Mouse (Mus musculus): ENCODE results near the gene Prr7.
A peak's percentile ranks its signal among the peaks of the same experiment; 100 is the strongest.
"Not testable (repeated sequence)": the region's sequence is repeated elsewhere in the genome, so short reads cannot be mapped to it uniquely, and the experiment has no call there.

The Prr7 gene

DNA sequence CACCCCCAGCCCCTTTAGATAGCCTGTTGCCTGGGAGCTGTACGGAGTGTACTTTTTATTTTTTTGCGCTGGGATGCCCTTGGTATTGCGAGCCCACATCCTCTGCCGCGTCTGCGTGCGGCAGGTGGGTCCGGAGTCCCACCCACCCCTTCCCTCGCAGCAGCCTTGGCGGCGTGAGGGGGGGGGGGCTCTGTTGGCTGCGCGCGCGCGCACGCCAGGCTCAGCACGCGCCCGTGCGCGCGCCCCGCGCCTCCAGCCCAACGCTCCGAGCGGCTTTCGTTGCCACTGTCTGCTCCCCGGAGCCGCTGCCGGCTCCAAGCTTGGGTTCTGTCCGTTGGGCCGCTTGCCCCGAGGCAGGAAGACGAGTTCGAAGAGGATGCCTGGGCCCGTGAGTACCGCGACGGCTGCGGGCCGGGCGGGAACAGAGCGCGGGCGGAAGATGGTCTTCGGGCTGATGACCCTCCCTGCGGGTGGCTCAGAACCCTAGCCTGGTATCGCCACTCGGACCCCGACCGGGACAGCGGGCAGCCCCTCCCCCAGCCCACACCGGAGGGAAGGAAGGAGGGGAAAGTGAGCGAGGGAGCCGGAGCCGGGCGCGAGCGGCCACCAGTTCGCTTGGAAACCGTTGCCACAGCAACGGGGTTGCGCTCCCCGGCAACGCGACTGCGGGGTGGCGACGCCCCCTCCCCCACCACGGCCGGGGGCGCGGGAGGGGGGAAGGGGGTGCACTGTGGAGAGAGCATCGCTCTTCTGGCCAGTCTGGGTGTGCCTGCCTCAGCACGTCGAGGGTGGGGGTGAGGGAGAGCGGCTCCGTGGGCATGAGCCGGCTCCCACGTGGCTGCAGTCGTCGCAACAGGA is at the start of gene Prr7:
TSS of gene Prr7 (plus strand) at position 241 of the 858 bp plus-strand sequence.
- peak; percentile 49 for DNase-seq

DNA sequence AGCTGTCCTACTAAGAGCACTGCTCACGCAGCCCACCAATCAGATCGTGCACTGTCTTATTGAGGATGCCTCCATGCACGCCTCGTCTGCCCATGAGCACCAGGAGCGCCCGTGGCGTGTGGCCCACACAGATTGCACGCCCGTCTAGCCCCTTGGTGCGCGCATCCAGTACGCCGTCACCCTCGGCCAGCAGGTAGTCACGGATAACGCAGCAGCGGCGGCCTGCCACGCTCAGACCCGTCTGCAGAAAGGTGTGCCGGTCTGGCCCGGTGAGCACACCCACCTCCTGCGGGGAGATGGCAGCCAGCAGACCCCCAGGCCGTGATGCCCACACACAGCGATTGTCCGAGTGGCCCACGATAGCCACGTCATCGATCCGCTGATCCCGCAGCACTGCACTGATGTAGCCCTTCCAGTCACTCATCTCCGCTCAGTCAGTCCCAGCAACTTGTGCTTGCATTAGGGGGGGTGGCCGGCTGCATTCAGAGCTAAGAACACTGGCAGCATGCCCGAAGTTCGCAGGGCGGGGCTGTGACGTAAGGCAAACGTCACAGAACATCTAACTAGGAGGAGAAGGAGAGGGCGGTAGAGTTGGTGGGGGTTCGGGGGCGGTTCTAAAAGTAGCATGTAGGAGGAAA is 49.2 kb upstream of the Prr7 start, which contains the start of gene Pfn3:
TSS of gene Pfn3 (minus strand) at position 490 of the 638 bp plus-strand sequence.
- DNase-seq = peak; percentile 77

DNA sequence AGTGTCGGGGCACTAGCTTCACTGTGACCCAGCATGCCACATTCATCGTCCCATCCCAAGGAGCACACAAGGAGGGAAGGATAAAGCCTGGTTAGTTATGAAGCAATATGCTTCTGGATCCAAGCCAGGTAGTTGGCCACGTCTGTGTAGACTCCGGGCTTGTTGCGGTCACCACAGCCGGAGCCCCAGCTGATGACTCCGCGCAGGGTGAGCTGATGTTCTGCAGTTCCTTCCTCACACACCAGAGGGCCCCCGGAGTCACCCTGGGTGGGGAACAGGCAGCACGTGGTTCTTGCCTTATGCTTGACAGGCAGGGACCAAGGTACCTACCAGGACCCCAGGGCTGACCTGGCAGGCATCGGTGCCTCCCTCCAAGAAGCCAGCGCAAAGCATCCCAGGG is 46.1 kb upstream of the Prr7 start:
- peak; percentile 94 for DNase-seq

DNA sequence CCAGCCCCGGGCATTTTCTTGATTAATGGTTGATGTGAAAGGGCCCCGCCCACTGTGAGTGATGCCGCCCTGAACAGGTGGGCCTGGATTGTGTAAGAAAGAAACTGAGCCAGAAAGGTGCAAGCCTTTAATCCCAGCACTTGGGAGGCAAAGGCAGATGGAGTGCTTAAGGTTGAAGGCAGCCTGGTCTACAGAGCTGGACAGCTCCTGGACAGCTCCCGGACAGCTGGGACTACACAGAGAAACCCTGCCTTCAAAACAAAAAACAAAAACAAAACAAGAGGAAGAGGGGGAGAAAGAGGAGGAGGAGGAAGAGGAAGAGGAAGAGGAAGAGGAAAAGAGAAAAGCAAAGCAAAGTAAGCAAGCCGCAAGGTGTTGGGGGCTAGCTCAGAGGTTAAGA is 44.9 kb upstream of the Prr7 start:
- DNase-seq = no peak

DNA sequence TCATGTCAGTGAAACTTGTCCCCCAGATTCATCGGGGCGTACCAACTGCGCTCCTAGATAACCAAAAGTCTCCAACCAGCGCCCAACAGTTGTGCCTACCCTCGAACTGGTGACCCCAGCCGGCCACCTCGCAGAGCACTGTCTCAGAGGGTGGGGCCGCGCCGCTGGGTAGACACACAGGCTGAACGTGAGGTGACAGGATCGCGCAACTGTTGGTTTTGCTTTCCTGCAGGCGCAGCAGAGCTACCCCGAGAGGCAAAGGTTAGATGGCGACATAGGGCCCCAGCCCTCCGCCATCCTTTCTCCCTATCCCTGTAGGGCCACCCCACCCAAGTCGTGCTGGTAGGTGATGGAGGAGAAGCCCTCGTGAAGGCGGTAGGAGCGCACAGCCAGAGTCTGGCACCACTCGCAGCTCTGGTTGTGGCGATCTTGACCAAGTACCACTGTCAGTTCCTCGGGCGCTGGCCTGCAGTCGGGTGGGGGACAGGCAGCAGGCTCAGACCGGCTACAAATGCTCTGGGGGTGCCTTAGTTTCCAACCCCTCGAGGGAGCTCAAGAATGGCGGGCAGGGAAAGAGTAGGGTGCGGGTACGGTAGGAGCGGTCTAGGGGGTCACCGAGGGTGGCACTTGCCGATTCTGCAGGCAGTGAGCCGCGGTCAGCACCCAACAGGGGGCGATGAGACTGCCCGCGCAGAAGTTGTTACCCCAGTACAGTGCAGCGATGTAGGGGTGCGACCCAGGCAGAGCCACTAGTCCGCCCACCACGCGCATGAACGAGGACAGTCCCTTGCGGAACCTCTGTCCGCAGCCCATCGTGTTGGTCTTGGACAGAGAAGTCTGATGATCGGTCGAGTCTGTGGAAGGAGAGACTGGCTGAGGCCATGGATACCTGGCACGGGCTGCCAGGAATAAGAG is 43.8 kb upstream of the Prr7 start:
- DNase-seq = peak; percentile 16

DNA sequence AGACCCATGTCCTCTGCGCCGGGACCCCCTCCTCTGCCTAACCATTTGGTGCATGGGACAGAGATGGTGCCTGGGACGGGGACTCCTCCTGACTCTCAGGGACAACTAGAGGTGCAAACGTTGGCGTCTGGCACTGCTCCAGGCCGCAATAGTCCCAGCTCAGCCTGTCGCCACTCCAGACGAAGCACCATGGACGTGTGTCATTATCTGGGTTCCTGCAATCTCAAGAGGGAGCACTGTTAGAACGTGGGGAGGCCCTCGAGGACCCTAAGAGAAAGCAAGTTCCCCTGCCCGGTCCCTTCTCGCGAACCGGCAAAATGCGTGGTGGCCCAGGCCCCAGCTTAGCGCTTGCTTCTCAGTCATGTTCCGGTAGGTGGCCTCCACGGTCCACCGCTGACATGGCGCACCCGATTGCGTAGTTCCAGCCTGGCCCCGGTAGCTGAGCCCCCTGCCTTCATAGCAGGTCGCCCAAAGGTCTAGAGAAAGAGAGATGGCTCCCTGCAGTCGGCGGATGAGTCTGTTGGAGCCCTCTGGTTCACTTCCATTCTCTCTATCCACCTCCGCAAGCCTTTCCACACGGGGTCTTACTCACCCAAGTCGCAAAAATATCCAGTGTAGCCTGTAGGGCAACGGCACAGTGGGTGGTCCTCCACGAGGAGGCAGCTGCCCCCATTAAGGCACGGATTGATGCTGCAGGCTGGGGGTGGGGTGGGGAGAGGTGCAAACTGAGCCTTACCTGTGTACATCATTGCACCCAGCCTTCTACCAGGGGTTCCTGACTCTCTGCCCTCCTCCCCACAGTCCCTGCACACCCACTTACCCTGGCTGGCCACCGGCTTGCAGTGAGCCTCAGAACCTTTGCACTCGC is 42.9 kb upstream of the Prr7 start:
- DNase-seq = peak; percentile 82

DNA sequence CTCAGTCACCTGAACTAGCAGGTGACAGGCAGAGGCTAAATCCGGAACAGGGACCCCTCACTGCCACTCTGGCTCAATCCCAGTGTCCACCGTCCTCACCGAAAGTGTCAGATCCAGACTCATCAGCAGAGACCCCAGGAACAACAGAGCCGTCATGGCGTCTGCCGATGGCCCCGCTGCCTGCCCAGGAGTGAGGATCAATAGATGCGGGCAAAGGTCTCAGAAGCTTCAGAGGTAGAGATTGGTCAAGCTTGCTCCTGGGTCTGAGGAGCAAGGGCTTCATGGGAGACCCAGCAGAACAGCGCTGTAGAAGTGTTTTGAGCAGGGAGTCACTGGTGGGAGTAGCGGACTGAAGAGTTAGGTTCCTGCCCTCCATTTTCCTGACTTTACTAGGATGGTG is 37.5 kb upstream of the Prr7 start, which contains the start of gene F12:
TSS of gene F12 (minus strand) at position 181 of the 400 bp plus-strand sequence.
- no peak for DNase-seq

DNA sequence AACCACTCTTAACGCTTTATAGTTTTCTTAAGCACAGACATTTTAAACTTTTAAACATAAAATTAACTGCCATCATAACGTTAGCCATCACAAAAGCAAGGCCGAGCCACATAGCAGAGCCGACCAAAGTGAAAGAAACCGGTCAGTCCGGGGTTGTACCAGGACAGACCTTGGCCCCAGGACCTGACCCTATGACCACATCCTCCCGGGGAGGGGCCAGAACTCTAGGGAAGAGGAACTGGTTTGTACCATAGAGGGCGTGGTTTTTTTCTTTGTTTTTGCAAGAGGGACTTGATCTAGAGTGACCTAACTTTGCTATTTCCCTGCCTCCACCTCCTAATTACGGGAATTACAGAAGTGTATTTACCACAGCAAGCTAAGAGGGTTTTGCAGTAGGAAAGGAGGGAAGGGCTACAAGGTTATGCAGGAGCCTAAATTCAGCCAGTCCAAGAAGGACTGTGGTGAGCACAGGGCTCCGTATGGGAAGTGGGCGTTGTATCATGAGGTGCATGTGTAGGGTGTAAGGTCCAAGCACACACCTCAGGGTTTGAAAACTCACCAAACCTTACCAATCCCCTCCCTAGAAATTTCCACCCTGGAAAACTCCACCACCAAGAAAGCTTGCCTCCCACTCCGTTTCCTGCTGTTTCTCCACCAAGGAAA is 34.7 kb upstream of the Prr7 start:
- peak; percentile 85 for DNase-seq

DNA sequence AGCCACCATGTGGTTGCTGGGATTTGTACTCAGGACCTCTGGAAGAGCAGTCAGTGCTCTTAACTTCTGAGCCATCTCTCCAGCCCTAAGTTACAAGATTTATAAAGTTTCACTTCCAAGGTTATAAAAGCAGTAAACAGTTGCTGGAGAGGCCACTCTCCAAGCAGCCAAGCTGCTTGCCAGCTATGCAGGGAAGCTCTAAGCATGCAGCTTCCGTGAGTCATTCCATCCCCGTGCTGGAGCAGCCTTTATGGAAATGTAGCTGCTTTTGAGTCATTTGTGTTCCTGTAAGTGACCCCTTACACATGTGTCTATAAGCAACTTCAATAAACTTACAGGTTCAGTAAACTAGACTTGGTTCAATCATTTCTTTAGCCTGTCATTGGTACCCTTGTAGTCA is 33.5 kb upstream of the Prr7 start:
- DNase-seq = no peak

DNA sequence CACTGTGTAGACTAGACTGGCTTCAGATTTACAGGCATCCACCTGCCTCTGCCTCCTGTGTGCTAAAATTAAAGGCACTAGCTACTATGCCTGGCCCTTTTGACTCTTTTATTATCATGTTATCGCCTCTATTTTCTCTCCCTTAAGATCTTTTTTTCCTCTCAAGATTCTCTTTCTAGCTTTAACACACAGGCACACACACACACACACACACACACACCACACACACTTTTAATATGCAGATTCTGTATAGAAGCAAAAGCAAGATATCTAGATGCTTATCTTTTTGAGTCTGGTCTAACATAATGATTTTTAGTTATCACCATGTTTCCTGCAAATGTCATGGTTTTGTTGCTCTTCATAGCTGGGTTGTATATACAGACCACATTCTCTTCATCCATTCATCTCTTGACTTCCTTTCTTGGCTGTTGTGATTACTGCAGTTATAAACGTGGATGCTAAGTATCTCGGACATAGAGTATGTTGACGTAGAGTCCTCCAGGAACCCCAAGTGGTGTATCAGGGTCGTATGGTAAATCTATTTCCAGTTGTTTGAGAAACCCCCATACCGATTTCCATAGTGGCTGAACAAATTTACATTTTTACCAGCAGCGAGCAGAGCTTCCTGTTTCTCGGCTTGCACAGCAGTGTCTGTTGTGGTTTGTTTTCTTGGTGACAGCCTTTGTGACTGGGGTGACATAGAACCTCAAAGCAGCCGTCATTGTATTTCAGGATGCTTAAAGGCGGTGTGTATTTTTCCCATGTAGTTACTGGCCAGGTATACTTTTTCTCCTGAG is 32.0 kb upstream of the Prr7 start:
- no peak for DNase-seq

DNA sequence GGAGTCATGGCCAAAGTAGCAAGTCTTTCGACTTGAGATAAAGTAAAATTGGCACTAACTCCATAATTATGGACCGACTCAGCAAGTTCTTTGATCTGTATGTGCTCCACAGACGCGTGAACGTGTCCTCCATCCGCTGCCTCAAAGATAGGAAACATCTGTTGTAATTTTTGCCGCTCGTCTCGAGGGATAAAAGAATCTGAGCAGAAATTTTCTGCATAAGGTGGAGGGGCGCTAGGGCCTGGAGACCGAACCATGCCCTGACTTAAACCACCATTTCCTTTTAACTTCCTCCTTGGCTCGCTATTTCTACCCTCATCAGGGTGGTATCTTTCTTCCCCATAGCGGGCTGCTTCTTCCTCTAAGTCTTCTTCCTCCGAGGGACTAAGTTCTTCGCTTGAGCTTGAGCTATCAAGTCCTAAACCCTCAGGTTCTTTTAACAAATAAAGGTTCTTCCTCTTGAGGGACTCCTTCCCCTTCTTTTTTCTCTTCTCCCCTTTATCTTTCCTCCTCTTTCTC is 26.9 kb upstream of the Prr7 start:
- DNase-seq = not testable (repeated sequence)

DNA sequence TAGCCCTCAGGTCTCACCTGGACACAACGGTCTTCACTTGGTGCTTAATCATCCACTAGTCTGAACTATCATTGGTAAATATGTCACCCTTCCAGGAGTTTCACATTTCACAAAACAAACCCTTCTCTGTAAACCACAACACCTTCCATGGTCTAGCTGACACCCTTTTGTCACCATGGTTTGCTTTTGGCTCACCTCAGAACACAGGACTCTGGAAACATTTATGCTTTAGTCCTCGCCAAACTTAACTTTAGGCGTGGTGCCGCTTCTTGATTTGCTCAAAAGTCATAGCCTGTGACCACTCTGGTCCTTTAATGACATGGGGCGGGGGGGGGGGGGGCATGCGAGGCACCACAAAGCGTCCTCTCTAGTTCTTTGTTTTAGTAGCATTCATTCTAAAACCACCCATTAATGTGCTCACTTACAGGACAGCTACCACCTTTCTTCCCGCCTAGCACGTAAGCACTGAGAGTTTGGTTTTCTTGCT is 20.2 kb upstream of the Prr7 start:
- peak; percentile 35 for DNase-seq

DNA sequence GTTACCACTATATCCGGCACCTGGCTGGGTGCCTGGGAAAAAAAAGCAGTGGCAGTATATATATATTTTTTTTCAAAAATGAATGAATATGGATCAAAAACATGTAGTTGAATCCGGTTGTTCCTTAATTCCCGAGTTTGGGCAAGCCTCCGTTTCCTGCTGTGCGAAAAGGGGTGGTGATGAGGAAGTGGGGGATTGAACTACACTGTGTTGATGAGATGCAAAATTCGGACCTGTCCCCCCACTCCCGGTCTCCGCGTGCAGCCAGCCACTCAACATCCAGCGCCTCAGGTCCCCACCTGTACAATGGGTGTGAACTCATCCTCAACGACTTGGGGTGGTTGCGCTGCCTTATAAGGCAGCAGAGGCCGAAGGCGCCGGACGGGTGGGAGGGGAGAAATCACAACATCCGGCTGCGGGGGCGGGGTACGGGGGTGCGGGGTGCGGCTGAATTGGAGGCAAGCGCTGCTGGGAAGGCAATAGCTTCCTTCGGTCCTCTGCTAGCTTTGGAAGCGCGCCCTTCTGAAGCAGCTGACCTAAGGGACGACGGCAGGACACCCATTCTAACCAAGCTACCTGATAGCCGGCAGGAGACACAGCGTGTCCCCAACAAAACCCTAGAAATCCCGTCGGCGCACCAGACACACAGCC is 19.7 kb upstream of the Prr7 start:
- no peak for DNase-seq

DNA sequence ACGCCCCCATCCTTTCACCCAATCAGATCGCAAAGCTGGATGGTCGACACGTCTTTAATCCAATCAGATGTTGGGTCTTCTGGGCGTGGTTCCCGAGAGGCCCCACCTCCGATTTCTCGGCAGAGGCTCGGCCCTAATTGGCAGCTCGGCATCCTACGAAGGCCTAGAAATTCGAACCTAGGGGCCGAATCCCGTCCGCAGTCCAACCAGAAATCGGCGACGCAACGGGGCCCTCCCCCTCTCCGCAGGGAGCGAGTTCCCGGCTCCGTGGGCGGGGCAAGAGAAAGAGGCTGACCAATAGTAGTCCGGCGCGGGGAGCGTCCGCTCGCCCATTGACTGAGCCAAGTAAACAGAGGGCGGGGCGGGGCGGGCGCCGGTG is 19.1 kb upstream of the Prr7 start, which contains the start of gene Grk6:
TSS of gene Grk6 (plus strand) at position 136 of the 379 bp plus-strand sequence.
- peak; percentile 100 for DNase-seq

DNA sequence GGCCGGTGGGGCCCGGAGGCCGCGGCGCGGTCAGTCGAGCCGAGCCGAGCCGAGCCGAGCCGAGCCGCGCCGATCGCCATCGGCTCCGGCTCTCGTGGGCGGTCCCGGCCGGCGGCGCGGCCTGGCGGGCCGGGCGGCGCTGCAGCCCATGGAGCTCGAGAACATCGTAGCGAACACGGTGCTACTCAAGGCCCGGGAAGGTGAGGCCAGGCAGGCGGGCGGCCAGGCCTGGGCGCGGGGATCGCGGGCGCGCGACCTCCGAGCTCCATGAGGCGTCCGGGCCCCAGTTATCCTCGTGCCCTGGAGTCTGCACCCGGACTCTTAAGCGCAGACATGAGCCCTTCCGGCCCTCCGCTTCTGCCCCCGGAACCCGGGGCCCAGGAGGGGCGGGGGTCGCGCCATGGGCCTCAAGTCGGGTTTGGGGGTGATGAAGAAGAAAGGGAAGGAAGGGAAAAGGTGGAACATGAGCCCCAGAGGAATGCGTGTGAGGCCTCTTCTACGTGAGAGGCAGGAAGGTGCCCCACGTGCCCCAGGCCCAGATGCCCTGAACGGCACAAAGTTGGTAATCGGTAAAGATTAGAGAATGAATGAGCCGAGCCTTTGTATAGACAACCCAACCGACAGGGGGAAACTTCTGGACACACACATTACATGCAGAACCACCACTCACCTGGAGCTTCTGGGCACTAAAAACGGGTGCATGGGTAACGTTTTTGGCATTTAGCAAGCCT is 18.5 kb upstream of the Prr7 start:
- DNase-seq = no peak

DNA sequence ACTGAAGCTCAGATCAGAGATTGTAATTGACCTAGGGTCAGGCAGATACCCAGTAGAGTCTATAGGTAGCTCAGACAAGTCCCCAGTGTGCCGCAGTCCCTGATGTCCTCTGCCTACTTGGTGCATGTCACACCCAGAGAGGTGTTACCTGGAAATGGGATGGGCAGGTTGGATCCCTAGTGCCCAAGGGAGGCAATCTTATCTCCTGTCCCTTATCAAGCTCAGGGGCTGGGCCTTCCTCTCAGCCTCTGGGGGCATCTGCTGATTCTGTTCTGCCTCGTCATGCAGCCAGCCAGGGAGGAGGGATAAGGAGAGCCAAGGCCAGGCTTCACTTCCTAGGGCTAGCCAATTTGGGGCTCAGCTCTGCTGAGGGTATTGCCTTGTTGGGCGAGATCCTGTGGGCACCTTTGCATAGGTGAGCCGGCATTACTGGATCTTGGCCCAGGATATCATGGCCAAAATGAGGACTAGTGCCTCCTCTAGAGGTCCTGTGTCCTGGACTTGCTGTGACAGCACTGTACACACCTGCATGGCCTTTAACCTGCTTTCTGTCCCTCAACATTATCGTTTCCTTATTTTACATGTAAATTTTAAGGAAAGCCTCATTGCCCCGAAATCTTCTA is 17.5 kb upstream of the Prr7 start:
- no peak for DNase-seq

DNA sequence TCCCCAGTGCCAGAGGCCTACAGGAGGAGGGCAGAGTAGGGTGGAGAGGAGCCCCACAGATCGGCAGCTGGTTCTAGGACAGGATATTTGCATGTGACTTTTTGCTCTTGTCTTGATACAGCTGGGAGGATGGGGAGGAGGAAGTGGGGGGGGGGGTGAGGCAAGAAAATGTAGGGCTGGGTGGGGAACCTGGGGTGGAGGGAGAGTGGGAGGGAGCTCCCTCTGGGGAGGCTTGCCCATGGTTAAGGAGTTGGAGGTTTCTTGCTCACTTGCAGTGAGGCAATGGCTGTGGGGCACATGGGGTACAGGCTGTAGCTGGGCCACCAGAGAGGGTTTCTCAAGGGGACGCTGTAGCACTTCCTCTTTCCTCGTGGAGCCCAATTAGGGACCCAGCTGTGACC is 16.5 kb upstream of the Prr7 start:
- DNase-seq = peak; percentile 37

DNA sequence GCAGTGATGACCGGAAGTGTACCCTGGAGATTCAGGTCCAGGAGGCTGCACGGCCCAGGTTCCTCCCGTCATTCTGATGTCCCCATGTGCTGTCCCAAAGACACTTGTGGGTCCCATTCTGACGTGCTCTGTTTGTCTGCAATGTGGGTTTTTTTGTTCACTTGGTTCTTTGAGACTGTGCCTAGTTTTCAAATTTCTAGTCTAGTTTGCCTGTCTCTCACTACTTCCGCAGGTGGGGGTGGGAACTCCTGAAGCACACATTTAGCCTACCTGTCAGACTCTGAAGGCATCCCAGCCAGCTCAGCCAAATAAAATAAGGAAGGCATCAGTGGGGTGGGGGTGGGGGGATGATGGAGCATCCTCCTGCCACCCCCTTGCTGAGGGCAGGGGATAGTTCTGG is 15.9 kb upstream of the Prr7 start:
- DNase-seq = no peak

Measured in lung, postnatal 10 days (tissue).